8 mouse cellular contexts compared by ENCODE assay signal in the genomic region with DNA sequence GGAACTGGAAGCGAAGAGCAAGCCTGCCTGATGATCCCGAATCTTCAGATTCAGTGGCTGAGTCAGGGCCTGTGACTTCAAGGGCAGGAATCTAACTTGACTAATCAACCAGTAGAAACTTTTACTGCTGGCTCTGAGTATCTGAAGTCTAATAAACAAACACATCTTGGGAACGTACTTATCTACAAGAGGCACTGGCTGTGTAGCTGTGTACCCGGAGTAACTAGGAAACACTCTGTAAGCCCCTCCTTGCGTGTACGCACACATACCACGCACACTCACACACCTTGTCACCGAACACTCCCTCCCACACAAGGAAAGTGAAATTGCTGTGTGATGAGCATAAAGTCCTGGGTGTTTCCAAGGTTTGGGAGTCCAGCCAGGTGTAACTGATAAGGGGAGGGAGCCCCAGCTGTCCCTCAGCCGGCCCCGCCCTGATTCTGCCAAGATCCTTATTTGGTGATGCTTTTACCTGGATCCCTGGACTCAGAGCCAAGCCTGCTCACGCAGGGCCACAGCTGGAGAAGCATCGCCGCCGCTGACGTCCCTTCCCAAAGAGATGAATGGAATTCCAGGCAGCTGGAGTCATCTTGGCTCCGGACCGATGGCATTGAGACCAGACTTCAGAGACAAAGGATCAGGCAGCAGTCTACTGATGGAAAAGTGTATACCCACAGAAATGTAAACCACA. TPM values are rescaled to one million over a fixed set of nuclear protein-coding genes. Genes with fewer than 3 reads are reported as not detected.
DNase-seq lines count a peak whose midpoint lies in the region; ATAC-seq and TF ChIP-seq lines count a peak whose summit lies in the region.

No protein-coding gene starts in this region.

- H3K4me1 ChIP-seq in heart, adult 2 months (ENCODE audit: control insufficient read depth, insufficient read depth, low read length) = peaks cover 2% of the 10 kb centered on the region; the same call in 1 of the 2 replicates
- H3K4me1 ChIP-seq in kidney, postnatal 0 days (replicated peaks; ENCODE audit: insufficient read depth, low read length) = no peaks in the 10 kb centered on the region; the same call in 1 of the 2 replicates

- intact Hi-C loops in heart, adult 2 months (cut with DNase I) = loop anchor here (2.0 to 5.0 kb wide), 4 partner anchors 72 to 488 kb away; no protein-coding TSS in a partner anchor

- H3K9ac ChIP-seq in heart, adult 2 months (ENCODE audit: low read depth, low read length) = no peak overlapping the region
- no peak overlapping the region for H3K9ac ChIP-seq in kidney, postnatal 0 days (ENCODE audit: low read depth, low read length)

- peak overlapping the region; percentile 92 for H3K4me2 ChIP-seq in kidney, postnatal 0 days (ENCODE audit: low read length)

- no peak for TF ChIP-seq EP300 in heart, adult 2 months (IDR thresholded peaks at IDR 0.05; ENCODE audit: insufficient read depth, low read depth, low read length)

- WGBS in heart, adult 2 months = 36% methylated on average over 17 of the region's 17 CpGs
- 28% methylated on average over 17 of the region's 17 CpGs for WGBS in kidney, postnatal 0 days
- WGBS in macrophage (ENCODE audit: missing documents) = 59% methylated on average over 14 of the region's 17 CpGs

- no peak for TF ChIP-seq POLR2A in heart, adult 2 months (IDR thresholded peaks at IDR 0.05; ENCODE audit: insufficient read depth, low read depth, low read length)

- no peaks in the 10 kb centered on the region for H3K36me3 ChIP-seq in heart, adult 2 months (ENCODE audit: control insufficient read depth, insufficient read depth, low read length)
- no peaks in the 10 kb centered on the region for H3K36me3 ChIP-seq in kidney, postnatal 0 days (ENCODE audit: insufficient read depth, low read length)
- H3K36me3 ChIP-seq in macrophage (ENCODE audit: inconsistent target) = peaks cover 8% of the 10 kb centered on the region; the same call in 1 of the 2 replicates

- no peak overlapping the region for H3K27ac ChIP-seq in heart, adult 2 months
- H3K27ac ChIP-seq in kidney, postnatal 0 days = no peak overlapping the region
- peak overlapping the region; percentile 55; the same call in 1 of the 2 replicates for H3K27ac ChIP-seq in macrophage

- H3K79me2 ChIP-seq in heart, adult 2 months (replicated peaks; ENCODE audit: control insufficient read depth, insufficient read depth, low read length) = no peaks in the 10 kb centered on the region
- H3K79me2 ChIP-seq in macrophage (ENCODE audit: inconsistent target) = peaks cover 36% of the 10 kb centered on the region; the same call in 1 of the 2 replicates

- H3K27me3 ChIP-seq in heart, adult 2 months (ENCODE audit: control insufficient read depth, insufficient read depth, low read length) = 0 out of 2 replicates have a peak, but pooled peaks cover 1% of the 10 kb centered on the region
- H3K27me3 ChIP-seq in kidney, postnatal 0 days (ENCODE audit: insufficient read depth, low read length) = no peaks in the 10 kb centered on the region

- no peak overlapping the region for H3K4me3 ChIP-seq in heart, adult 2 months
- peak overlapping the region; percentile 9; the same call in 1 of the 2 replicates for H3K4me3 ChIP-seq in kidney, postnatal 0 days (replicated peaks; ENCODE audit: low read depth, low read length)
- no peak overlapping the region; the same call in 1 of the 2 replicates for H3K4me3 ChIP-seq in macrophage (ENCODE audit: inconsistent target)

- H3K9me3 ChIP-seq in kidney, postnatal 0 days (replicated peaks; ENCODE audit: low read length) = no peaks in the 10 kb centered on the region

- ATAC-seq in kidney, postnatal 0 days (replicated peaks; ENCODE audit: low FRiP score, low read depth) = no peak
- no peak for ATAC-seq in granulocyte monocyte progenitor cell, adult 5-6 weeks (replicated peaks; ENCODE audit: poor library complexity, severe bottlenecking)
- no peak for ATAC-seq in megakaryocyte progenitor cell, adult 5-6 weeks (replicated peaks; ENCODE audit: poor library complexity)

- DNase-seq in right cerebral cortex, postnatal 10 days (ENCODE audit: low spot score in 2 of 2) = peak; percentile 34 to 51
- DNase-seq in right cerebral cortex, postnatal 25 days = no peak
- DNase-seq in embryo, embryonic 11.5 days (ENCODE audit: low read depth, low spot score) = peak; percentile 35
- DNase-seq in heart, adult 2 months = peak; percentile 47 to 54
- DNase-seq in kidney, postnatal 0 days (ENCODE audit: low spot score) = peak; percentile 62

- TF ChIP-seq CTCF in heart, adult 2 months (IDR thresholded peaks at IDR 0.05) = no peak
- TF ChIP-seq CTCF in kidney, postnatal 0 days (IDR thresholded peaks at IDR 0.05; ENCODE audit: low read depth) = no peak

RNA-seq across cellular contexts. Expression of a gene that starts 1.3 kb away (rescaled TPM):
- total RNA-seq in heart, adult 2 months (2021) = 10 to 100 TPM; 10.0 to 24.4 TPM
- 6.3 and 6.7 TPM in 2 replicates for polyA plus RNA-seq in heart, adult 2 months (2012; rRNA removed)
- polyA plus RNA-seq in kidney, postnatal 0 days (2015; fragmentation: Nextera tagmentation; extraction: Ambion mirVana) = 38.1 and 38.5 TPM in 2 replicates
- 100 to 1,000 TPM in 17 of 26 experiments, 10 to 100 TPM in 9; 19.0 to 994 (median 127) TPM for total RNA-seq in macrophage (2018; cell fraction: chromatin; rRNA removed)
- total RNA-seq in macrophage (2018; cell fraction: cytosol; rRNA removed) = 100 to 1,000 TPM; 120 to 955 (median 296) TPM
- total RNA-seq in macrophage (2018; cell fraction: nucleus; rRNA removed) = 1,000 to 10,000 TPM in 2 of 26 experiments, 100 to 1,000 TPM in 24; 140 to 1,188 (median 626) TPM
- 167 to 247 TPM (median 240 TPM) in 3 replicates for polyA plus RNA-seq in macrophage (2018)
- 0.11 TPM in 1 of 2 replicates, not detected in the other for total RNA-seq in granulocyte monocyte progenitor cell, adult 5-6 weeks (2014; fragmentation: Nextera tagmentation)
- total RNA-seq in granulocyte monocyte progenitor cell, adult 5-6 weeks (2017) = 3.2 and 4.7 TPM in 2 replicates
- total RNA-seq in megakaryocyte progenitor cell, adult 5-6 weeks (2015) = 2.3 and 3.7 TPM in 2 replicates
- total RNA-seq in megakaryocyte progenitor cell, adult 5-6 weeks (2017) = 1.4 and 2.8 TPM in 2 replicates
